Mouse (Mus musculus) cerebellum, adult 8-10 months (tissue): ENCODE measurements at regions not wholly inside any gene's neighbourhood (a gene's known extent, or its start where the extent isn't known, plus 50 kb on each side); places are given as distances from the start of the nearest gene placed in this dataset.

Source experiments
- DNase-seq: peaks from one replicate; pipeline ENCODE4 v3.0.0; 2022

GRCm38 (mm10) chr1:69375246-69375645, 267.4 kb upstream of the Erbb4 start:
- no peak for DNase-seq

GRCm38 (mm10) chr1:69370078-69370477, 262.2 kb upstream of the Erbb4 start:
- DNase-seq, result no peak

GRCm38 (mm10) chr1:69367531-69367930, 259.7 kb upstream of the Erbb4 start:
- no peak for DNase-seq

GRCm38 (mm10) chr1:69364069-69364468, 256.2 kb upstream of the Erbb4 start:
- no peak for DNase-seq

GRCm38 (mm10) chr1:69357548-69357947, 249.7 kb upstream of the Erbb4 start:
- no peak for DNase-seq

- DNase-seq, result no peak
Observed at GRCm38 (mm10) chr1:69350417-69350816, 242.6 kb upstream of the Erbb4 start.

- no peak for DNase-seq
Observed at GRCm38 (mm10) chr1:69349826-69350225, 242.0 kb upstream of the Erbb4 start.

- DNase-seq, result no peak
Observed at GRCm38 (mm10) chr1:69342100-69342499, 234.2 kb upstream of the Erbb4 start.

GRCm38 (mm10) chr1:69340481-69340880, 232.6 kb upstream of the Erbb4 start:
- no peak for DNase-seq

GRCm38 (mm10) chr1:69331418-69332254, 223.8 kb upstream of the Erbb4 start:
- DNase-seq, result peak; percentile 1

GRCm38 (mm10) chr1:69329399-69329798, 221.5 kb upstream of the Erbb4 start:
- no peak for DNase-seq

GRCm38 (mm10) chr1:69326711-69327110, 218.9 kb upstream of the Erbb4 start:
- DNase-seq, result no peak

GRCm38 (mm10) chr1:69319526-69319925, 211.7 kb upstream of the Erbb4 start:
- no peak for DNase-seq

GRCm38 (mm10) chr1:69296816-69297215, 189.0 kb upstream of the Erbb4 start:
- no peak for DNase-seq

- DNase-seq, result no peak
Observed at GRCm38 (mm10) chr1:69291329-69291728, 183.5 kb upstream of the Erbb4 start.

GRCm38 (mm10) chr1:69286374-69286773, 178.5 kb upstream of the Erbb4 start:
- no peak for DNase-seq

- no peak for DNase-seq
Observed at GRCm38 (mm10) chr1:69277428-69277827, 169.6 kb upstream of the Erbb4 start.

- no peak for DNase-seq
Observed at GRCm38 (mm10) chr1:69247691-69248090, 139.8 kb upstream of the Erbb4 start.

GRCm38 (mm10) chr1:69242289-69242909, 134.5 kb upstream of the Erbb4 start:
- DNase-seq, result no peak

- DNase-seq, result peak; percentile 30
Observed at GRCm38 (mm10) chr1:69241502-69242214, 133.8 kb upstream of the Erbb4 start.

- no peak for DNase-seq
Observed at GRCm38 (mm10) chr1:69227864-69228263, 120.0 kb upstream of the Erbb4 start.

- no peak for DNase-seq
Observed at GRCm38 (mm10) chr1:69212896-69213500, 105.1 kb upstream of the Erbb4 start.

GRCm38 (mm10) chr1:69202745-69203144, 94.9 kb upstream of the Erbb4 start:
- no peak for DNase-seq
